Mouse (Mus musculus): ENCODE measurements around the gene Trabd2b.

Gene Trabd2b

GRCm38 (mm10) chr4:114397625-114398024 lies 8.9 kb upstream of the Trabd2b start:
- intact Hi-C loops (cut with DNase I): loop anchor here (5.0 kb wide), 1 partner anchor 240 kb away; no protein-coding TSS in a partner anchor

GRCm38 (mm10) chr4:114399821-114400220 lies 6.7 kb upstream of the Trabd2b start:
- intact Hi-C loops (cut with DNase I): loop anchor here (5.0 kb wide), 1 partner anchor 237 kb away; no protein-coding TSS in a partner anchor

- intact Hi-C loops (cut with DNase I): no loop called here
Observed at GRCm38 (mm10) chr4:114401993-114402731, 4.4 kb upstream of the Trabd2b start.

- intact Hi-C loops (cut with DNase I): loop anchor here (2.0 kb wide), 1 partner anchor 59 kb away; no protein-coding TSS in a partner anchor
Observed at GRCm38 (mm10) chr4:114405682-114406354, 706 bp upstream of the Trabd2b start.

- intact Hi-C loops (cut with DNase I): no loop called here
Observed at GRCm38 (mm10) chr4:114407516-114407915, 992 bp downstream of the Trabd2b start.

GRCm38 (mm10) chr4:114408298-114408697 lies 1.8 kb downstream of the Trabd2b start:
- intact Hi-C loops (cut with DNase I): no loop called here

GRCm38 (mm10) chr4:114408890-114409480 lies 2.5 kb downstream of the Trabd2b start:
- intact Hi-C loops (cut with DNase I): no loop called here

- intact Hi-C loops (cut with DNase I): no loop called here
Observed at GRCm38 (mm10) chr4:114409511-114409910, 3.0 kb downstream of the Trabd2b start.

GRCm38 (mm10) chr4:114410026-114410425 lies 3.5 kb downstream of the Trabd2b start:
- intact Hi-C loops (cut with DNase I): no loop called here

- intact Hi-C loops (cut with DNase I): no loop called here
Observed at GRCm38 (mm10) chr4:114410443-114410842, 3.9 kb downstream of the Trabd2b start.

GRCm38 (mm10) chr4:114410958-114411661 lies 4.6 kb downstream of the Trabd2b start:
- intact Hi-C loops (cut with DNase I): no loop called here

- intact Hi-C loops (cut with DNase I): no loop called here
Observed at GRCm38 (mm10) chr4:114411846-114412390, 5.4 kb downstream of the Trabd2b start.

- intact Hi-C loops (cut with DNase I): no loop called here
Observed at GRCm38 (mm10) chr4:114415925-114416645, 9.6 kb downstream of the Trabd2b start.

GRCm38 (mm10) chr4:114420154-114420553 lies 13.6 kb downstream of the Trabd2b start:
- intact Hi-C loops (cut with DNase I): no loop called here

- intact Hi-C loops (cut with DNase I): no loop called here
Observed at GRCm38 (mm10) chr4:114423084-114423483, 16.6 kb downstream of the Trabd2b start.

GRCm38 (mm10) chr4:114425808-114426207 lies 19.3 kb downstream of the Trabd2b start:
- intact Hi-C loops (cut with DNase I): no loop called here

- intact Hi-C loops (cut with DNase I): no loop called here
Observed at GRCm38 (mm10) chr4:114432742-114433141, 26.2 kb downstream of the Trabd2b start.

GRCm38 (mm10) chr4:114433440-114433839 lies 26.9 kb downstream of the Trabd2b start:
- intact Hi-C loops (cut with DNase I): no loop called here

- intact Hi-C loops (cut with DNase I): no loop called here
Observed at GRCm38 (mm10) chr4:114434766-114435165, 28.2 kb downstream of the Trabd2b start.

- intact Hi-C loops (cut with DNase I): no loop called here
Observed at GRCm38 (mm10) chr4:114435381-114435780, 28.9 kb downstream of the Trabd2b start.

- intact Hi-C loops (cut with DNase I): no loop called here
Observed at GRCm38 (mm10) chr4:114438764-114439163, 32.2 kb downstream of the Trabd2b start.

Measured in adrenal gland (tissue).